Mouse (Mus musculus) liver (tissue): ENCODE results near the gene Ripply3.

Source experiments
- DNase-seq: peaks from one replicate; pipeline ENCODE4 v3.0.0-alpha.2; 2020; ENCODE audit warnings: mixed read lengths

Ripply3 gene

GRCm38 (mm10) chr16:94327781-94328711, at the start of gene Ripply3:
Ripply3 (plus strand) TSS chr16:94328420.
- peak; percentile 43 for DNase-seq

GRCm38 (mm10) chr16:94283972-94284371, 44.2 kb upstream of the Ripply3 start:
- DNase-seq: no peak

GRCm38 (mm10) chr16:94287826-94288225, 40.4 kb upstream of the Ripply3 start:
- peak; percentile 17 for DNase-seq

GRCm38 (mm10) chr16:94289138-94290072, 38.8 kb upstream of the Ripply3 start:
- DNase-seq: peak; percentile 15

DNA sequence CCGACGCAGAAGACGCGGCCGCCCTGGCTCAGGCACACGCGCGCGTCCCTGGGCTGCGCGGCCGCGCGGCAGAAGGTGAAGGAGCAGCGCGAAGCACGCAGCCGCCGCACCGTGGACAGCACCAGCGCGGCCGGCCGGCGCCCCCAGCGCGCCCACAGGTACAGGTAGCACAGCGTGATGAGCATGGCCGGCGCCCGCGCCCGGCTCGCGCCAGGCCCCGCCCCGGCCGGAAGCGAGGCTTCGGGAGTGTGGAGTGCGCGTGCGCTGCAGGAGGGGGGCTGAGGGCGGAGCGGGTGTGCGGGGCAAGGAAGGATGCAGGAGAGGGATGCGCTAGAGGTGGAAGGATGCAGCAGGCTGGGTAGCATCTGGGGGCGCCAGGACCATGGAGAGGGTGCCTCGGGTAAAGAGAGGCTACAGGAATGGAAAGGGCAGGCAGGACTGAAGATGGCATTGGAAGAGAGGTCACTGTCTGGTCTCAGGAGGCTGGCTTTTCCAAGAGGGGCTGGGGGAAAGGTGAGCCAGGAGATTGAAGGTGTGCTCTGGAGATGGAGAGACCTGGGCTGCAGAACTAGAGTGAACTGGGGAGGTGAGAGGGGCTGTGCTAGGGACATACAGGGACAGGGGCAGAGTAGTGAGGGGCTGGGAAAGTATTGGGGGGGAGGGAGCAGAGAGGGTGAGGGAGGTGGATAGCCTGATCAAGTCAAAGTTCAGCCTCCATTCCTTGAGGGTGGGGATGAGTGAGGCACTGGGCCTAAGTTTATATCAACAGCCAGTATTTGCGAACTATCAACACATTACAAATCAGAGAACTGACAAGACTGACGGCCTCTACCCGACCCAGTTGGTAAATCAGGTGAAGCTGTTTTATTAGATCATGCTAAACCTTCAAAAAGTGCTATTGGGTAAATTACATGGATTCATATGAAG, 37.9 kb upstream of the Ripply3 start:
- peak; percentile 81 for DNase-seq

DNA sequence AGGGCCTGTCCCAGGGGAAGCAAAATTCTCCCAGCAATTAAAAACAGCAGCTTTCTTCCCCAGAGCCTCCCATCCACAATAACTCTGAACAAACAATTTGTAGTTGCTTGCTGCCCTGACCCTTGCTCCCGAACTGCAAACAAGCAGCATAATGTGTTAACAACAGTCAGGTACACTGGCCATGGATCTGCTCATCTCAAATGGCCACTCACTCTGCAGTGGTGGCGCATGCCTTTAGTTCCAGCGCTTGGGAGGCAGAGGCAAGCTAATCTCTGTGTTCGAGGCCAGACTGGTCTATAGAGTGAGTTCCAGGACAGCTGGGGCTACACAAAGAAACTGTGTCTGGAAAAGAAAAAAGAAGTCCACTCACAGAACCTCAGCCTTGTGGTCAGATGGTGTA, 37.1 kb upstream of the Ripply3 start:
- DNase-seq: no peak

DNA sequence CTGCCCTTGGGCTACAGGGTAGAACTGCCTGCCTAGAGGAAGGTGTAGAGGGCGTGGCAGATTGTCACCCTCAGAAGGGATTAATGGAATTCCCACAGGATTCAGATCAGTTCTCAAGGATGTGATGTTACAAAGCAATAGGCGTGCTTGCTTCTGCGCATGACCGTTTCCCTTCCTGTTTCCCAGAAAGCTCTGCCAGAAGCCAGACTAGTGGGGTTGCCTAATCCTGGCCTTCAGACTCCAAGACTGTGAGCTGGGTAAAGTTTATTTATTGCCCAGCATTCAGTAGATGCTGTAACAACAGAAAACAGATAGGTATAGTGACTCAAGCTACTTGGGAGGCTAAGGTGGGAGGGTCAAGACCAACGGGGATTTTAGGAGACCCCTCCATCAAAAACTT, 30.1 kb upstream of the Ripply3 start:
- DNase-seq: no peak

DNA sequence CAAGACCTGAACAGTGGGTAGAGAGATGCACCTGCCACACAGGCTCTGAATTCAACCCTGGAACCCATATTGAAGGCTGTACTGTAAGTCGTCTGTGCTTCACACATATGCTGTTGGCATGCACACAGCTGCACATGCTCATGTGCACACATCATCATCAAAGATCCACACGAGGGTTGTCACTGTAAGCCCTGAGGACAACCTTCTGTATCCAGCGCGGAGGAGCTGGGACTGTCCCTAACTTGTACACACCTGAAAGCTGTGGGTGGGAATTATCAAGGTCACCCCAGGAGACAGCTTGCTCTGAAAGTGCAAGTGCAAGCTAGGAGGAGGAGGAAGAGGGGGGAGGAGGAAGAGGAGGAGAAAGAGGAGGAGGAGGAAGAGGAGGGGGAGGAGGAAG, 29.0 kb upstream of the Ripply3 start:
- DNase-seq: no peak

- DNase-seq: no peak
These were observed 27.0 kb upstream of the Ripply3 start for GRCm38 (mm10) chr16:94301194-94301593.

GRCm38 (mm10) chr16:94301696-94302095, 26.5 kb upstream of the Ripply3 start:
- DNase-seq: no peak

GRCm38 (mm10) chr16:94302274-94303202, 25.7 kb upstream of the Ripply3 start:
- DNase-seq: peak; percentile 18

- DNase-seq: no peak
These were observed 25.1 kb upstream of the Ripply3 start for GRCm38 (mm10) chr16:94303203-94303535.

GRCm38 (mm10) chr16:94307526-94307925, 20.7 kb upstream of the Ripply3 start:
- DNase-seq: no peak

DNA sequence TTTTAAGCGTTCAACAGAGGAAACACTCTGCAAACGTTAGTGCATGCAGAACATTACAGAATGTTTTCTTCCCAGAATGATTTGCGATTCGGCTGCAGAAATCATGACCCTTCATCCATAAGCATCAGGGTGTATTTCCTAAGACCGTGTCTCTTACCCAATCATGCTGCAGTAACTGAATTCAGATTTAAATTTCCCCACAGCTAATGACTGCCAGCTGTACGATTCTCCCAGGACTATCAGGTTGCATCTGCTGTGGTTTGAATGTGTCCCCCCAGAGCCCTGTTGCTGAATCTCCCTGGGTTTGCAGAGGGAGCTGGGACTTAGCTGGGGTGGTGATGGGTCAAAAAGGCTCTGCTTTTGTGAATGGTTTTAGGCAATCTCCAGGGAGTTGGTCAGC, 20.3 kb upstream of the Ripply3 start:
- DNase-seq: no peak

GRCm38 (mm10) chr16:94309025-94309424, 19.2 kb upstream of the Ripply3 start:
- no peak for DNase-seq

GRCm38 (mm10) chr16:94311416-94311815, 16.8 kb upstream of the Ripply3 start:
- DNase-seq: no peak

DNA sequence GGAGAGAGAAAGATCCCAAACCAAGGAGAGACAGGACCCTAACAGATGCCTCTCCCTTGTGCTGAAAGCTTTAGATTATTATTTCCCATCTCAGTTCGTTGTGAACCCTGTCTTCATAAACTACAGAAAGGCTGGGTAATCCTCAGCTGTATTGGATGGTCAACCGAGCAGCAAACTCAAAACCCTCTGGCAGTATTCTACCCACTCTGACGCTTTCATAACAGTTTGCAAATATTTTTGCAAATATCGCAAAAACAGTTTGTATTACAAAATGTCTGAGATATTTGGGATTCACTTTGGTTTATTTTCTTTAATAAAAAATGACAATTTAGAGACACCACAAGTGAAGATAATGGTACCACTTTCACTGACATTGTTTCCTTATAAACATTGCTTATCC, 16.3 kb upstream of the Ripply3 start:
- no peak for DNase-seq

- DNase-seq: peak; percentile 83
These were observed 15.5 kb upstream of the Ripply3 start for GRCm38 (mm10) chr16:94312663-94313228.

DNA sequence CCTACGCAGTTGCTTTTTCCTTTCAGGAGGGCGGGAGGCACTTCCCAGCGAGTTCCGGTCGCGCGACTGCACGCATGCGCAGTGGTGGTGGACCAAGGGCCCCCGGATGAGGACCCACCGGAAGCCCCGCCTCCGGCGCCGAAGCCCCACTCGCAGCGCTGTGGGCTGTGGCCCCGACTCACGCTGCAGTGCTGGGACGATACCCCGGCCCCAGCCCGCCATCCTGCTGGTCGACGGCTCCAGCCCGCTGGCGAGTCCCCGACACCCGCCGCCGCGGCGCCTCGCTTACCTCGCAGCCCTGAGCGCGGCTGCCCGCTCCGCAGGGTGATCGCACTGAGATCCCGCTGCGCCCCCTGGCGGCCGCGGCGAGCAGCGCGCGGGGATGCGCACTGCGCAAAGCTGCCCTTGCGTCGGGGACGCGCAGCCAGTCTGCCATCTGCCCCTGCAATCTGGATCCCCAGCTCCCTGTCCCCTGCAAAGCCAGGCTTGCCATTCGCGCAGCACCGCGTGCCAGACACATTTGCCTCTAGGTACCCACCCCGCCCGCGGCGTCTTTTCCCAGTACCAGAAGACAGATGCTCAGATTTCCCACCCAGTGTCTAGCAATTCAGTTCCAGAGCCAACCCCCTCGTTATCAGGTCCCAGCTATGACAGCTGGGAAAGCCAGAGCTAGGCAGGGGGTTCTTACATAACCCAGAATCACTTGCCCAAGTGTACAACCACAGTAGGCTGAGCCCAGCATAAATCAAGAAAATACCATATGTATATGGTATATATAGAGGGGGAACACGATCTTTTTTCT, 14.8 kb upstream of the Ripply3 start, which contains the start of gene Hlcs:
Gene Hlcs, minus strand, starts transcription at position 343 of the 802 bp plus-strand sequence.
- DNase-seq: peak; percentile 97

DNA sequence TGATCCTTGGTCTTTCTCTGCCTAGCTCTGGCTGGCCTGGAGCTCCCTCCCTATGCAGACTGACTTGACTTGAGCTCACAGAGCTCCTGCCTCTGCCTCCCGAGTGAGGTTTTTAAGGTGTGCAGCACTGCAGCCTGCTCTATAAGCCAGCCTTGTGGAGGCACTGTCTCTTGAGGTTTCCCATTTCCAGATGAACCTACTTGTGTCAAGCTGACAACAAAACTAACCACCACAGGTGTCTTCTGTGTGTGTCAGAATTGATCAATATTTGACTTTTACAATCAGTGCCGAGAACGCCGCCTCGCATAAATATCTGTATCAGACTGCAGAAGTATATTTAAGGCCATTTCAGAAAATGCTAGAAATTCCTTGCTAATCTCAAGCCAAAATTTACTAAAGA, 13.6 kb upstream of the Ripply3 start:
- no peak for DNase-seq
